Mouse (Mus musculus) right cerebral cortex, postnatal 36 days (tissue): ENCODE measurements around the gene Ndufa3.

Experiments used
- DNase-seq, 2 experiments: peaks; one replicate each; pipeline ENCODE4 v3.0.0; 2022; ENCODE audit warnings: low spot score in 2 of 2, mixed read lengths in 1 of 2

Ndufa3 gene

DNA sequence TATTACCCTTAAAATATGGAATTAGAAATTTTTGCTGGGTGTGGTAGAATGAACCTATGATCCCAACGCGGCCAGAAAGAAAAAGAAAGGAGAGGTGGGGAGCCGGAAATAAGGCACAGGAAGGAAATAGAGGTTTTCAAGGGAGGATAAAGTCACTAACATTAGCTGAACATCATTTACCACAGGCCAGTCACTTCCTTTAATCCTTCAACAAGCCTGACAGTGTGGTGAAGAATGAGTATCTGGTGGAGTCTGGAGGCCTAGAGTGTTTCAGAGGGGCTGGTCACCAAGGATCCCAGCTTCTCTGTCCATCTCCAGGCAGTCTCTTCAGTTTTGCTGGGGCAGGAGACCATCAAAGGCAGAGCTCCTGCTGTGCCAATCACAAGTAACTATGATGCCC lies 6.7 kb upstream of the Ndufa3 start:
- DNase-seq: no peak

DNA sequence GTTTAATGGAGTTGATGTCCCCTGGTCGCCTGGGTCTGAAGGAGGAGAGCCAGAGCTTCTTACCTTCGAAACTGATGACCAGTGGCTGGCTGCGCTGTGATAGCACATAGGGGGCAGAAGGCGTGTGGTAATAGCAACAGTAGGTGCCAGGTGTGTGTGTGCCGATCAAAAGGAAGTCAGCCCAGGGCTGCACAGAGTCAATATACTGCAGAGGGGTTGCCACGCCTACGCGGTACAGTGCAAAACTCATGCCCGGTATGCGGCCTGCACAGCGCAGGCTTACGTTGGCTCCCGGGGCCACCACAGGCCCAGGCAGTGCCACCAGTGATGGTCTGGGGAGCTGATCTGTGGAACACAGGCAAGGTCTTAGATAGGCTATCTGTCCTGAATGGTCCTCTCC lies 6.2 kb upstream of the Ndufa3 start:
- DNase-seq: no peak

DNA sequence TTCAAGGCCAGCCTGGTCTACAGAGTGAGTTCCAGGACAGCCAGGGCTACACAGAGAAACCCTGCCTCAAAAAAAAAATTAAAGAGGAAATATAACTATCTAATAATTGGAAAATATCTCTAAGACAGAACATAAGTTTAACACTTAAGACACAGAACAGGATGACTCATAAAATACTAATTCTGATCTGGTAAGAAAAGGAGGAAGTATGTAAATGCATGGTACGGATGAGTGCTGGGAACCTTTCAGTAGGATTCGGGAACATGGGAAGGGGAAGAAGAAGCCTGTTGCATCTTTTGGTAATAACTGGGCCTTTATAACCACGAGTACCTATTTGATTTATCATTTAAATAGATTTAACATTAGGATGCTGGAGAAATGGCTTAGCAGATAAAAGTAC lies 3.2 kb upstream of the Ndufa3 start:
- DNase-seq: no peak

DNA sequence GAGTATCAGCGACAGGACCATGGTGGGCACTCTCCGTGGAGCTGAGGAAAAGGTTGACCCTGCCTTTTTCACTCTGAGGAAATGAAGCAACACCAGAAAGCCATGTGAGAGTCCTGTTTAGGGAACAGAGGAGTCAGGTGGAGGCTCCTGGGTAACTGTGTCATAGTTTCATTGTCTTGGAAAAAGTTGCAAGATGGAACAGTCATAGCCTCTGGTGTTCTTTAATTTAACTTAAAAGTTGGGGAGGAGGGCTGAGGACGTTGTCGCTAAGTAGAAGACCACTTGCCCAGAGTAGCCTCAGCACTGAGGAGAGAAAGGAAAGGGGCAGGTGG lies 1.1 kb upstream of the Ndufa3 start, which contains the start of gene Oscar:
Oscar (minus strand) TSS at position 101 of the 332 bp plus-strand sequence.
- no peak for DNase-seq

DNA sequence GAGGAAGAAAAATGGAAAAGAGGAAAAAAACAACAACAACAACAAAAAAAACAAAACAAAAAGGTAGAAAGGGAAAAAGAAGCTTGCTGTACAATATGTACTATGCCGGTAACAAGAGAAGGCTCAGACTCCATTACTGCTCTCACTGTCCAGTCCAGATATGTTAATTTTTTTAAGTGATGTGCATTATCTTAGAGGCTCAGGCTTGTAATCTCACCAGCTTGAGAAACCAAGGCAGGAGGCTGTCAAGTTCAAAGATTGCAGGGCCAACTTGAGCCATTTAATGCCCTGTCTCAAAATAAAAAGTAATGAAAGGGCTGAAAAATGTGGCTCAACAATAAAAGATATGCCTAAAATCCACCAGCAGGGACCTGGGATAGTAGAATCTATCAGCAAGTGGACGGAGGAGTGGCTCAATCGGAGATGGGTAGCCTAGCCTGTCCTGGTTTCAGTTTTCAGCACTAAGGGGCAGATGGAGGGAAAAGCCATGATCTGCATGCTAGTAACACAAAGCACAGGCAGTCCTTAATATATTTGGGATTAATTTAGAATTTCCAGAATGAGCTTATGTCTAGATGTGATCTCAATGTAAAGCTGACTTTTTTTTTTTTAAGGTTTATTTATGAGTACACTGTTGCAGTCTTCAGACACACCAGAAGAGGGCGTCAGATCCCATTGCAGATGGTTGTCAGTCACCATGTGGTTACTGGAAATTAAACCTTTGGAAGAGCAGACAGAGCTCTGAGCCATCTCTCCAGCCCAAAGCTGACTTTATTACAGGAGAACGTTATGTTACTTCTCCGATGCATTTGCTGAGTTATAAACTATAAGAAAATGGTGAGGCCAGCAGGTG lies 558 bp upstream of the Ndufa3 start:
- no peak for DNase-seq

DNA sequence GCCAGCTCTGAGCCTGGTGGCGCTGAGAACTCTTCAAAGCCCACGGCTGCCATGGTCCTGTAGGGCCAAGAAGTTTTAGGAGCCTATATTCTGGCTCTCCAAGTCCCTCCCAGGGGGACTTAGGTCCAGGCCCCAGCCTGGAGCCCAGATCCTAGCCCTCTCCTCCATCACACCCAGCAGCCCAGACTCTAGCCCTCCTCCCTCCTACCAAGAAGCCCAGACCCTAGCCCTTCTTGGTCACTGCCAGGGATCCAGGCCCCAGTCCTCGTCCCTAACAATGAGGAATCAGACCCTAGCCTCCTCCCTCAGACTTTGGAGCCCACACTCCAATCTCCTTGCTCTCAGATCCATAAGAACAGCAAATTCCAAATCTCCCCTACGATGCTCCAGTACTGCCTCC lies 11.9 kb downstream of the Ndufa3 start:
- no peak for DNase-seq

DNA sequence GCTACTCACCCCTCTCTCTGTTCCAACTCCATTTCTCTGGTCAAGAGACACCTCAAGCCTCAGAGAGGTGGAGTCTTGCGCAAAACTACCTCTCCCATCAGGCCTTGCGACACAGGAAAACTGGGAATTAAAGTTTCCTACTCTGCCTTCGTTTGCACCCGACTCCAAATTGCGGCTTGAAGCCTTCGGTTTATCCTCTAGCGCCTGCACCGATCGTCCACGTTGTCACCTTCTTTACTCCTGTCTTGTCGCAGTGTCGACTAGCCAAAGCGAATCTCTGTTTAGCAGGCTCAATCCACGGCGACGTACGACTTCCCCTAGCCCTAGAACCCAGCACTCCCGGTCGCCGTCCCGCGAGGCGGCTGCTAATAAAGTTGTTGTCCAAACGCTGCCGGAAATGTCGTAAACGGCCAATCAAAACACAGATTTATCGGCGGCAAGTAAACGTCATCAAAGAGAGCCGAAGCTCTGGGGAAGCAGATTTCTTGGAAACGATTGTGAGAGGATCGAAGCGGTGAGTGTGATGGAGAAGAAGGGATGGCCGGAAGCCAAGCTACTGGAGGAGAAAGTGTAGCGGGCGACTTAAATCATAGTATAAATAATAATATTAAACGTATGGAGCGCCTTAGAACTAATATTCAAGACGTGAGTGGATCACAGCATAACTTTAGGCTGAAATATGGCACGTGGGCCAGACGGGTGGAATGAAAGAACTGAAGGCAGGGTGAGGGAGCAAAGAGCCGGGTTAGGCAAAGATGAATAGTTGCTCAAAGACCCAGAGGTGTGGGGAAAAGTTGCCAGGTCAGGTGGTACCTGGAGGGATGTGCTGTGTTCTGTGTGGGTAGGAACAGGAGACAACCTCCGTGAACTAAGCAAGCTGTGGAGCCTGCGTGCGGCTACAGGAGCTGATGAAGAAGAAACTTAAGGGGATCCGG lies 12.6 kb downstream of the Ndufa3 start, which contains the start of the genes Tfpt and Prpf31:
Tfpt (minus strand) TSS at position 387 of the 935 bp plus-strand sequence.
Prpf31 (plus strand) TSS at position 443 of the 935 bp plus-strand sequence.
- peak; percentile 90 to 93 for DNase-seq

DNA sequence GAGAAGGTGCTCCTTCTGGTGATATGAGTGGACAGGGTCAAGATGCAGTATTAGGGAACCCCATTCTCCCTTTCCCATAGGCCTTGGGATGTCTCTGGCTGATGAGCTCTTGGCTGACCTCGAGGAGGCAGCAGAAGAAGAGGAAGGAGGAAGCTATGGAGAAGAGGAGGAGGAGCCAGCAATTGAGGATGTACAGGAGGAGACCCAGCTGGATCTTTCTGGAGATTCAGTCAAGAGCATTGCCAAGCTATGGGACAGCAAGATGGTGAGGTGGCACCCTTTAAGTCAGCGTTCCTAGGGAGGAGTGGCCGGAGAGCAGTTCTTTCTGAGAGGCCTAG lies 13.3 kb downstream of the Ndufa3 start:
- no peak for DNase-seq

DNA sequence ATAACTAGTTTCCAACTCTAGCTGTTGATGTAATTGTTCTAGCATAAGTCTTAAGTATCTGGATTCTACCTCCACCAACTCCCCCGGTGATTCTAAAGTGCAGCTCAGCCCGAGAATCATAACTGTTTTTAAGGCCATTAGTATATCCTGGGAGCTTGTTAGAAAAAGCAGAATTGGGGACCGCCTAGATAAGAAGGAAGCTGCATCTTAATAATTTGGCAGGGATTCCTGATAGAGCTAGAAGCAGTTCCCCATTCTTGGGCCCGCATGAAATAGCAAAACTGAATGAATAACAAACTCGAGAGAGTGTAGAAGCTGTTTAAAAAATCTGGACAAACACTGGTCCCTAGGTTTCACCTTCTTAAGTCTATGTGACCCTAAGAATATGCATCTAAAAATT lies 26.2 kb downstream of the Ndufa3 start:
- DNase-seq: no peak

DNA sequence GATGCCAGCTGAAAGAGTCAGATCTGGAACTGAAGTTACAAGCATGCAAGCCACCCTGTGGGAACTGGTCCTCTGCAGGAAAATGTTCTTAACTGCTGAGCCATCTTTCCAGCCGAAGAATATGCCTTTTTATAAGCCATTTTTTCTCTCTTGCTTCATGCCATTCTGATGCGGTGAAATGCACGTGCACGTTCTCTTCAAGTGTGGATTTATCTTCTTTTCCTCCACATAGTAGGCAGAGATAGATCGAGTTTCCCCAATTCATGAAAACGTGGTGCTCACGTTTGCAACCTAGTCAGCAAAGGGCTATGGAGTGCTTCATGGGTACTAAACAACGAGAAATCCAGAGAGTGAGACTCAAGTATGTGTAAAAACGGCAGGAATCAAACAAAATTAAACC lies 26.7 kb downstream of the Ndufa3 start:
- no peak for DNase-seq

DNA sequence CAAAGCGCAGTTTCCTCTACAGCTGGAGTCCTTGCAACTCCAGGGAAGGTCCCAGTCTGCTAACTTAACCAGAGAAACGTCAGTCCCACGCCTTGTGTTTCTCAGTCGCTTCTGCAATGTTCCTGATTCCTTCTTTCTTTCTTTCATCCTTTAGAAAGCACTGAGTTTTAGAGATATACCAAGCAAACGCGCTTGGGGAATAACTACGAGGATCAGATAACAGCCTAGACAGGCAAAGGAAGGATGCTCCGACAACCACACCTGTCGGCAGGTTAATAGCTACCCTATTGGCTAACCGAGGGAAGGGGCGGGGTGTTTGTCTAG lies 27.1 kb downstream of the Ndufa3 start:
- DNase-seq: no peak

DNA sequence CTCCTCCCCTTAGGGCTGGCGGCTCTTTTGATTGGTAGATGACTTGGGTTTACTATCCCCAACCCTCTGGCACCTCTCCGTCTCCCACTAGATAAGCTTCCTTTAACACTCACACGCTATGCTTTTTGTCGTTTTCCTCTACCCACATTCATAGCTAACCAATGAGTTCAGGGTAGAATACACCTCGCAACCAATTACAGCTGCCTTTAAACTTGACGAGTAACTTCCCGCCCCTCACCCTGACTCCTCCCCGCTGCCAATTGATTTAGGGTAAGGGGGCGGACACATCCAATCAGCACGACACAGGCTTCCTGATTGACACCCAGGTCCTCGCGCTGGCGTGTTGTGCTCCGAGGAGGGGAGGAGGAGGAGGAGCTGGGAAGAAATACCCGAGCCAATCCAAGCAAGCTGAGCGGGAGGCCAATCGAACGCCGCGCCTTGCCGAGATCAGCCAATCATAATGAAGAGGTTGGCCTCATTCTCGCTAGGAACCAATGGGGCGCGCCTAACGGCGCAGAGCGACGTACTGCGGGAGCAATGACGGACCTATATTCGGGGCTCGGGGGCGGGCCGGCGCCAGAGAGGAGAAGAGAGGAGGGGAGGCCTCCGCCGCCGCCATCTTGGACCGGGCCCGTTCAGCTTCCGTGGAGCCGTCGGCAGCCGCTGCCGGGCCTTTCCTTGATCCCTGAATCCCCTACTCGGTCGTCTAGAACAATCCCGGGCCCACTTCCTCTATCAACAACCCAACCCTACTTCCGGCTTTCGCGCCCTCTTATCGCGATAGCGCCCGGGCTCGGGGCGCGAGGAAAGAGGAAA lies 27.7 kb downstream of the Ndufa3 start, which contains the start of gene Cnot3:
Cnot3 (plus strand) TSS at position 597 of the 816 bp plus-strand sequence.
- peak; percentile 100 for DNase-seq

DNA sequence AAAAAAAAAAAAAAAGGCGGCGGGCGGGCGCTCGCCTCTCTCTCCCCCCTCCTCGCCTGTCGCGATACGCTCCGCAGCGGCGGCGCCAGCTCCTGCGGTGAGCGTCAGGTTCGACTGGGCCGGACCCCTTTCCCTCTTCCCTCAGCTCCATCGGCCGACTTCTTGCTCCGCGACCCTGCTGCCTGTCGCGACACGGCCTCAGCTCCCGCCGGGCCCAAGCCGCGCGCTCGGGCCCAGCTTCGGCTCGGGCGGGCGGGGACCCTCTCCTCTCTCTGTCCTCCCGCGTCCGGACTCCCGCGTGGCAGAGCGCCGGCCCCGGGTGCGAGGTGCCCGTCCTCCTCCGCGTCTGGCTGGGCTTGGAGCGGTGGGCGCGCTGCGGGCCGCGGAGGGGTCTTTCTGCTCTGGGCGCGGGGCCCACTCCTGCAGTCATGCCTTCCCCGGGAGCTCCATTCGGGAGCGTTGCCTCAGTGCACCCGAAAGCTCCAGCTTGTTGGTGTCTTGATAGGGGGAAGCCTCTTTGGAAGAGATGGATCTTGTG lies 28.4 kb downstream of the Ndufa3 start:
- no peak for DNase-seq

DNA sequence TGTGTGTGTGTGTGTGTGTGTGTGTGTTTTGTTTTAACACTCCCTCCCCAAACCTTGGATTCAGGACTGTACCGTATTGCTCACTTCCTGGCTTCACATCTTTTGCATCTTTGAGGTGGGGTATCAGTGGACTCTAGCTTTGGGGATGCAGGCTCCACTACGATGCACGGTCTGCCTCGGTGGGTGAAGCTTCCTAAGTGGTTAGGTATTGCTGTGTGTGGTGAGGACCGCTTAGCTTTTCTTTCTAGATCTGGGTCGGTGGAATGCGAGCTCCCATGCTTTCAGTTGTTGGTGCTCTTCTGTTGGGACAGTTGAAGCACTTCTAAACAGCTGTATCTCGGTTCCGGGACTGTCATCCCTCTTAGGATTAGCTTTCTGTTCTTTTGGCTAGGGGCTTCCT lies 29.0 kb downstream of the Ndufa3 start:
- no peak for DNase-seq

DNA sequence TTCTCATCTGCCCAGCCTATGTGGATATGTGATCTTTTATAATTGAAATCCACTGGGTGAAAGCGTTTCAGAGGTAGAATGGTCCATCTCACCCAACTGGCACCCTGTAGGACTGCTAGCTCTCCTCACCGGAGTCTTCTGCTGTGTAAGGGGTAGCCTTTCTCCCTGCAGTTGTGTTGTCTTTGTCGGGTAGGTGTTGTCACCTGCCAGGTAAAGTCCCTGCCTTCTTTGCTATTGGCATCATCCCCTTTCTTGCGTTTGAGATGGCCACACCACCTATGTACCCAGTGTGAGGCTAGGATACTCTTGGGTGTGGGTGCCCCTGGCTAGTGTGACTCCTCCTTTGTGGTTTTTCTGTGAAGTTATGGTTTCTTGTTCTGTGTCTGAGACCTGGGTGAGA lies 29.5 kb downstream of the Ndufa3 start:
- no peak for DNase-seq

DNA sequence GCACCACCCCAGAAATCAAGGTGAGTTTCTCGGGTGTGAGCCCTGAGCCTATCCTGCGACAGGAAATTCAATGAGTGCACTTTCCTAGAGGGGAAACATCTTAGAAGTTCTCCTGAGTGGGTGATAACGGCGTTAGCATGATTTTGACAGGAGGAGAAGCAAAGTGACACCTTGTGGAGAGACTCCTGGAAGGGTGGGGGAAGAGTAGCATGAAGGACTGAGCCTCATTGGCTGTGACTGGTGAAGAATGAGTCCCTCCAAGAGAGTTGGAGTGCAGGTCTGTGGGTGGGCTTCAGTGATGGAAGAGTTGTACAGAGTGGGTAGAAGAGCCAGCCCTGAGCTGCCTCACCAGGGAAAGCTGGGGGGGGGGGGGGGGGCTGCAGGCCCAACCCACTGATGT lies 39.8 kb downstream of the Ndufa3 start:
- no peak for DNase-seq

DNA sequence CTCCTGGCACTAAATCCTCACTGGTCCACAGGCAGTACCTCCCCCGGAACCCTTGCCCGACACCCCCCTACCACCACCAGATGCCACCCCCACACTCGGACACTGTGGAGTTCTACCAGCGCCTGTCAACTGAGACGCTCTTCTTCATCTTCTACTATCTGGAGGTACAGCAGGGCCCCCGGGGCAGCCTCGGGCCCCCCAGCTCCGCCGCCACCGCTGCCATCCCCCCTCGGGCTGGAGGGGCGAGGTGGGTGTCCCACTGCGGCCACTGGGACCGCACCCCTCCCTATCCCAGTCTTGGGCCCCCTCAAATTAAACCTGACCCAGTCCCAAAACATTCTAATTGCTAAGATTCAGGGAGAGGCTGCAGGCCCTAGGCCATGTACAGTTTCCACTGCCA lies 41.4 kb downstream of the Ndufa3 start:
- DNase-seq: no peak

DNA sequence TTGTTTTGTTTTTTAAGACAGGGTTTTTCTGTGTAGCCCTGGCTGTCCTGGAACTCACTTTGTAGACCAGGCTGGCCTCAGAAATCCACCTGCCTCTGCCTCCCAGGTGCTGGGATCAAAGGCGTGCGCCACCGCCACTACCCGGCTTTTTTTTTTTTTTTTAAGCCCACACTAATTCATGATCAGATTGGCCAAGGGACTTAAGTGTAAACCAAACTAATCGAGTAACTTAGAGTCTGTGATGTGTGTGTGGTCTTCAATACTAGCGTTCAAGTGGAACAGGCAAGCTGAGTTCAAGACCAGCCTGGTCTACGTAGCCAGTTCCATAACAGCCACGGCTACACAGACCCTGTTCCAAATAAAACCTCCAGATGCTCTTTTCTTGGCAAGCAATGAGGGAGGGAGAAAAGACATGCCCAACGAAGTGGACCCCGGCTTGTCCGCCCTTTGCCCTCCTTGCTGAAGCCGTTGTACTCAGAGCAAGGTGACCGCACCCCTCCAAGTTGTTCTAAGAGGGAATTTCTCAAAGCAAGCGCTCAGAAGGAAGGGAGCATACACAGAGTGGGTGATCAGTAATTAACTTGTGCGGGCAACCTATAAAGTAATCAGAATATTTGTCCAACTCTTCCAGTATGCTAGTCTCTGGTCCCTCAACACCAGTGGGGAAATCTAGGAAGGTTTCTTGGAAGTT lies 47.5 kb downstream of the Ndufa3 start:
- no peak for DNase-seq

DNA sequence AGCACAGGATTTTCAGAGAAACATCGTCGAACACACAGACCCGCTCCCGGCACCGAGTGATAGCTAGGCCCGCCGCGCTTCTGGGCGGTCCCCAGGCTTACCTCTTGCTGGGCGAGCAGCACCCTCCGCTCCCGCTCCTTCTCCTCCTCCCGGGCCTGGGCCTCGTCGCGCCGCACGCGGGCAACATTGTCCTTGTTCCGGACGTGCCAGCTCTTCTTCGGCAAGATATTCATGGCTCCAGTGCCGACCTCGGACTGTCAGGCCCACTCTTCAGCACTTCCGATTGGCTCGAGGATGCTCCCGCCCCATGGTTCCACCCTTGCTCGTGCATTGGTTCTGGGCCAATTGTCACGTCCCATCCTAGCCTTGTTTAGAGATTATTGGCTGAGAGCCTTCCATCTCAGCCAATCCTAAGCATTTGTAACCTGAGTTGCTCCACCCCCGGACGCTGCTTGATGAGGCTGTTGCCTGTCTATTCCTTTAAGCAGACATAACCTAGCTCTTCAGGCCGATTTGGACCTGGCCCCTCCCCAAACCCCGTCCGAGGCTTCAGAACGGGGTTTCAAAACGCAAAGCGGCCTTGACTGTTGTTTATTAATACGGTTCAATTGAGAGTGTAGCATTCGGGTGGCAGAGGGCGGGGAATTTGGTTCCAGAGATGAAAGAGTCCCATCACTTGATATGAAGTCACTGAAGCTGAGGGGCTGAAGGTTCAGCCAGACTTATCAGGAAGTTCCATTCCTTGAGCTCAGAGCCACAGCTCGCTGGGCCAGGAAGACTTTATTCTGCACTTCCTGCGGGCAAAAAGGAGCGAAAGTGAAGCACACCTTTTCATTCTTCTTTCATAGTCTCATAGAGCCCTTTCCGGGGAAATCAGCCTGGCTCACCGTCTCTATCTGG lies 48.3 kb downstream of the Ndufa3 start, which contains the start of gene Leng1:
Leng1 (minus strand) TSS at position 626 of the 900 bp plus-strand sequence.
- DNase-seq: peak; percentile 95 to 98

DNA sequence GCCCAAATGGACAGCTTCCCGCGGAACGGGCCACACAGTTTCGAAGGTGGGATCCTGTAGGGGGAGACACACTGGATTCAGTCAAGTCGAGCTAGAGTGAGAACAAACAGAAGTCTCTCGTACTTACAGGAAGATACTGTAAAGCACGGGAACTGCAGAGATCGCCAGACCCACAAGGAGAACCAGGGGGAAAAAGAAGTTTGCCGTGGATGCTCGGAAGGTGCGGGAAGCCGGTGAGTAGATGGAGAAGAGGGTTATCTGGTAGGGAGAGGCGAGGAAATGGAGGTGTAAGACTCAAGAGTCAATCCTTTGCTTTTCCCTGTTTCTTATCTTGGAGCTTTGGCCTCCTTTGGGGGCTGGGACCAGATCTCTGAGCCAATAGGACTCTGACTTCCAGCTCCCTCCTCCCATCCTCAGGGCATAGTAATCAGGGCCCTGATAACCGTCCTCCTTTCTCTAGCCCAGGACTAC lies 49.8 kb downstream of the Ndufa3 start:
- DNase-seq: no peak
